Mouse (Mus musculus) cerebellum, adult 2 months (tissue): ENCODE results near the gene Pde11a.
"Not testable (repeated sequence)": the region's sequence is repeated elsewhere in the genome, so short reads cannot be mapped to it uniquely, and the experiment has no call there.

Source experiments
- CTCF ChIP-seq: fragments of 200-500 bp; IDR thresholded peaks from 2 replicates; pipeline ENCODE4 v1.5.1; 2011; ENCODE audit warnings: low read depth, mild to moderate bottlenecking, control low read depth, low read length, moderate library complexity, borderline replicate concordance; ENCODE audit not compliant: insufficient read depth
- POLR2A ChIP-seq: fragments of 200-500 bp; IDR thresholded peaks from 2 replicates; pipeline ENCODE4 v1.6.1; 2011; ENCODE audit warnings: low read length, control low read depth, borderline replicate concordance; ENCODE audit not compliant: insufficient read depth

DNA sequence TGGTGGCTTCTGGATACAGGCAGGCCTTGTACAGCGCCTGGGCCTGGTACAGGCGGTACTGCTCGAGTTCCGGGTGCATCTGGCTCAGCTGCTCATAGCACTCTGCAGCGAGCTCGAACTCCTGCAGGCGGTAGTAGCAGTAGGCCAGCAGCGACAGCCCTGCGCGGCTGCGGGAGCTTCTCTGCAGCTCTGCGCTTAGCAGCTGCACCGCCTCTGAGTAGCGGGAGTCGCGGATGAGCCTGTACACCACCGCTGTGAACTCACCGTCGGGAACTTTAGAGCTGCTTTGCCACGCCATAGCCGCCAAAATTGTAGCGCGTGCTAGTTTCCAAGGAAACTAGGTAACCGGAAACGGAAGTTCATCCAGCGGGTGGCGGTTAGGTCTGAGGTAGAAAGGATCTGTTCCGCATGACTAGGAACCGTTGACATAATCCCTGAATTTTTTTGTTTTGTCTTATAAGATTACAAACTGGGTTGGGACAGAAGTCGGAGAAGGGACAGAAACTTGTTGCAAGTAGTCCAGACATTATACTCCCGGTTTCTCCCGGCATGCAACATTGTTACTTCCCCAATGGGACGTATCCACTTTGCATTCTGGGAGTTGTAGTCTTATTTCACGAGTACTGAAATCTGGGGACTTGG is 357.0 kb downstream of the Pde11a start, which contains the start of gene Ttc30a1:
- 0 out of 2 replicates have a peak, but pooled peaks have one; percentile 27 for TF ChIP-seq POLR2A
- TF ChIP-seq CTCF, result not testable (repeated sequence)
